Mouse (Mus musculus) right cerebral cortex, postnatal 4 days (tissue): ENCODE data around the gene Olfr726.

Experiments
- DNase-seq: peaks from one replicate; pipeline ENCODE4 v3.0.0-alpha.2; 2022

Gene Olfr726

DNA sequence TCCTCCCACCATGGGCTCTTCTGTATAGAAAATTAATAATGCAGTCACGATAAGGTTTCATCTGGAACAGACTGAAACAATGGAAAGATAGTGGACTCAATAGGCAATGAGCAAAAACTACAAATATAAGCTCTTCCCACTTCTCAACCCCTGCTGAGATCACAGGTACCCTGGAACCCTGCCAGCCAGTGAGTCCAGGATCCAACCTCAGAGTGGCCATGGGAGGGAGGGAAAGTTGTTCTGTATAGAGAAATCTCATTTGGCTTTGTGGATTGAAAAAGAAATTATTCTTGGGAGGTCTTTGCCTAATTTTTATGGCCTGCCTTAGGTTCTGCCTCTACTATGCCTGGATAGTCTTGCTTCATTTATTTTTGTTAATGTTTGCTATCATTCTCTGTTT, at the start of gene Olfr726:
Gene Olfr726, minus strand, starts transcription at position 101 of the 400 bp plus-strand sequence.
- no peak for DNase-seq

DNA sequence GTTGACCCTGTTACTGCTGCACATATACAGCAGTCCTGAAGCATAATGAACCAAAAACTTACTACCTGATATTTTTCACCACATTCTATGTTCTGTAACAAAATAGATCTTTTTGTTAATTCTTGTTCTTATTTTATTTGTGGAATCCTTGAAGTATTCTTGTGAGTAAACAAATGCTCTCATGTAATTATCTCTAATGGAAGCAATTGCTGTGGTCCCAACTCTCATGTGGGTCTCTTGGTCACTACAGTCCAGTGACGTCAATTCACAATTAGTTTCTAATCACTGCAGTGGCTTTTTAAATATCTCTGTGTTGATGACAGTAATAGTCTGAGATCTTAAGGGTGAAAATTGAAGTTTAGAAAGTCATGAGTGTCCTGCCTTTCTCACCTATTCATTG, 32.1 kb upstream of the Olfr726 start, which contains the start of gene Olfr727:
Gene Olfr727, plus strand, starts transcription at position 301 of the 400 bp plus-strand sequence.
- DNase-seq: no peak

GRCm38 (mm10) chr14:50062733-50063104, 28.0 kb downstream of the Olfr726 start:
- DNase-seq: peak; percentile 1

- DNase-seq: peak; percentile 53
Measured at GRCm38 (mm10) chr14:50061955-50062732, 28.6 kb downstream of the Olfr726 start.

GRCm38 (mm10) chr14:50061590-50061954, 29.2 kb downstream of the Olfr726 start:
- DNase-seq: peak; percentile 10

GRCm38 (mm10) chr14:50061179-50061578, 29.6 kb downstream of the Olfr726 start:
- peak; percentile 1 for DNase-seq

DNA sequence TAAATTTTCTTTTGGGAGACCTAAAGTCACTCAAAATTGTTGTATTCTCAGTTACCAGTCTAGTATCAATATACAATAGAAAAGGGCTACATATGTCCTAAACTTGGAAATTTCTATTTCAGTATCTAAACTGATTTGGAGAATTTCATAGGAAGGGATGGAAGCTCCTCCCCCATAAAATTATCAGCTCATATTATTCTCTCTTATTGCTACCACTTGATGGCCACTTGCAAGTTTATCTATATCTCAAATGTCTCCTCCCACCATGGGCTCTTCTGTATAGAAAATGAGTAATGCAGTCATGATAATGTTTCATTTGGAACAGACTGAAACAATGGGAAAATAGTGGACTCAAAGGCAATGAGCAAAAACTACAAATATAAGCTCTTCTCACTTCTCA, 50.5 kb downstream of the Olfr726 start, which contains the start of gene Olfr725:
Gene Olfr725, minus strand, starts transcription at position 101 of the 400 bp plus-strand sequence.
- no peak for DNase-seq
